Mouse (Mus musculus) forebrain, embryonic 13.5 days (tissue): Measurements from ENCODE around the gene Dnm3. TPM values are rescaled to one million over a fixed set of nuclear protein-coding genes. Genes with fewer than 3 reads are reported as not detected.

Experiments
- ATAC-seq: fragments of 200-750 bp; cut with Nextera tagmentation; 2 replicates; pipeline ENCODE4 v1.8.0; 2017
- H3K27ac ChIP-seq: fragments of 300-500 bp; sonication (generic); 2 replicates; pipeline ENCODE4 v1.5.1; 2015; ENCODE audit warnings: inconsistent platforms, mild to moderate bottlenecking, moderate library complexity
- H3K27me3 ChIP-seq: fragments of 300-500 bp; sonication (generic); 2 replicates; pipeline ENCODE4 v1.6.1; 2015; ENCODE audit warnings: mild to moderate bottlenecking, inconsistent platforms
- H3K36me3 ChIP-seq: fragments of 300-500 bp; sonication (generic); 2 replicates; pipeline ENCODE4 v1.6.1; 2015; ENCODE audit warnings: mild to moderate bottlenecking, inconsistent platforms; ENCODE audit not compliant: poor library complexity, severe bottlenecking
- H3K4me1 ChIP-seq: fragments of 300-500 bp; sonication (generic); 2 replicates; pipeline ENCODE4 v1.6.1; 2015; ENCODE audit warnings: inconsistent platforms
- H3K4me2 ChIP-seq: fragments of 300-500 bp; sonication (generic); 2 replicates; pipeline ENCODE4 v1.6.1; 2015; ENCODE audit warnings: inconsistent platforms, mild to moderate bottlenecking, moderate library complexity
- H3K4me3 ChIP-seq: fragments of 300-500 bp; sonication (generic); 2 replicates; pipeline ENCODE4 v1.5.1; 2015; ENCODE audit warnings: mild to moderate bottlenecking, inconsistent platforms
- H3K9ac ChIP-seq: fragments of 300-500 bp; sonication (generic); 2 replicates; pipeline ENCODE4 v1.6.1; 2015; ENCODE audit warnings: mild to moderate bottlenecking, inconsistent platforms
- H3K9me3 ChIP-seq: fragments of 300-500 bp; sonication (generic); replicated peaks from 2 replicates; pipeline ENCODE4 v1.6.1; 2016; ENCODE audit warnings: inconsistent platforms
- WGBS: fragments of 180-500 bp; shearing (Covaris S2); methylation state at CpG from one replicate; pipeline ENCODE4 v1.1.7; 2015; 5-methylcytosine and 5-hydroxymethylcytosine counted together
- polyA plus RNA-seq: library from polyadenylated mRNA; unstranded; fragments of >200 nt; fragmentation: Nextera tagmentation; extraction: Ambion mirVana; gene quantifications from 2 replicates; pipeline ENCODE4 v1.2.1, GENCODE M21; 2015

Gene Dnm3
- polyA plus RNA-seq, 1 experiment from 2014 or later = 15.1 TPM

DNA sequence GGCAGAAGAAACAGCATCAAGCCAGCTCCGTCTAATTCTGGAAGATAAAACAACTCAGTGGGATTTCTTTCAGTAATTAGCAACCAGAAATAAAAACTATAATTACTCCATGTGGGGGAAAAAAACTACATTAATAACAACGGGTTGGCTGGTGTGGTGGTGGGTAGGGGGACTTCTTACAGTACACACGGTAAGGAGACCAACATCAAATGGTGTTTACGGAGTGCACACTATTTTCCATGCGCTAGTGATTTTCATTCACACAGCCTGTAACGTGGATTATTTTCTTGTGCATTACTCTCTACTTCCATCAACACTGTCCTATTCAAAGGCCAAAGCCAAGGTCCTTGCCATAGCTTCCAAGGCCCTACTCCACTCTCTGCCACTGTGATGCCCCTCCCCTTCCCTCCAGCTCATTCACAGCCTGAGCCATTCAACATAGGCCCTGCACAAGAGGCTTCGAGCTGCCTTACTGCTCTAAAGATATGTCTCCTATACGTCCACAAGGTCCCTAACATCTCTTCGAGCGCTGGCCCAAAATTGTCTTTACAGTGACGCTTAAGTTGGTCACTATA is 203.1 kb downstream of the Dnm3 start:
- no peak overlapping the region for H3K4me3 ChIP-seq
- 84% methylated on average over 11 of the region's 11 CpGs for WGBS
- no peaks in the 10 kb centered on the region for H3K36me3 ChIP-seq
- no peak overlapping the region for H3K27ac ChIP-seq
- no peak overlapping the region for H3K4me2 ChIP-seq
- H3K4me1 ChIP-seq = no peaks in the 10 kb centered on the region
- H3K9me3 ChIP-seq = no peaks in the 10 kb centered on the region
- H3K27me3 ChIP-seq = no peaks in the 10 kb centered on the region
- H3K9ac ChIP-seq = no peak overlapping the region
- ATAC-seq = no peak

- H3K9me3 ChIP-seq = no peaks in the 10 kb centered on the region
- no peaks in the 10 kb centered on the region for H3K4me1 ChIP-seq
- no peak overlapping the region for H3K4me2 ChIP-seq
- H3K27me3 ChIP-seq = no peaks in the 10 kb centered on the region
- H3K4me3 ChIP-seq = no peak overlapping the region
- no peak overlapping the region for H3K9ac ChIP-seq
- H3K27ac ChIP-seq = no peak overlapping the region
- H3K36me3 ChIP-seq = no peaks in the 10 kb centered on the region
- ATAC-seq = no peak
- 84% methylated on average over 6 of the region's 6 CpGs for WGBS
These were observed 220.8 kb downstream of the Dnm3 start for GRCm38 (mm10) chr1:162256912-162257607.

- Histone ChIP-seq H3K4me2 (no peak overlapping the region), H3K4me1 (no peaks in the 10 kb centered on the region), H3K27ac (no peak overlapping the region), H3K27me3 (no peaks in the 10 kb centered on the region), H3K4me3 (no peak overlapping the region), H3K9ac (no peak overlapping the region), H3K36me3 (no peaks in the 10 kb centered on the region), H3K9me3 (no peaks in the 10 kb centered on the region)
- ATAC-seq = no peak
- WGBS = 26% methylated on average over 5 of the region's 5 CpGs
These were observed 222.9 kb downstream of the Dnm3 start for GRCm38 (mm10) chr1:162254944-162255343.

- Histone ChIP-seq H3K36me3 (no peaks in the 10 kb centered on the region), H3K27me3 (no peaks in the 10 kb centered on the region), H3K9ac (no peak overlapping the region), H3K9me3 (no peaks in the 10 kb centered on the region), H3K4me3 (no peak overlapping the region), H3K4me1 (no peaks in the 10 kb centered on the region), H3K4me2 (no peak overlapping the region), H3K27ac (no peak overlapping the region)
- whole genome bisulfite sequencing = 85% methylated on average over 8 of the region's 8 CpGs
- no peak for ATAC-seq
These were observed 223.7 kb downstream of the Dnm3 start for GRCm38 (mm10) chr1:162253971-162254641.

- no peak overlapping the region for H3K4me3 ChIP-seq
- no peak overlapping the region for H3K4me2 ChIP-seq
- 83% methylated on average over 2 of the region's 2 CpGs for WGBS
- H3K4me1 ChIP-seq = no peaks in the 10 kb centered on the region
- no peaks in the 10 kb centered on the region for H3K27me3 ChIP-seq
- no peak overlapping the region for H3K27ac ChIP-seq
- no peak overlapping the region for H3K9ac ChIP-seq
- H3K36me3 ChIP-seq = no peaks in the 10 kb centered on the region
- no peaks in the 10 kb centered on the region for H3K9me3 ChIP-seq
- no peak for ATAC-seq
These were observed 225.0 kb downstream of the Dnm3 start for GRCm38 (mm10) chr1:162252869-162253268.

DNA sequence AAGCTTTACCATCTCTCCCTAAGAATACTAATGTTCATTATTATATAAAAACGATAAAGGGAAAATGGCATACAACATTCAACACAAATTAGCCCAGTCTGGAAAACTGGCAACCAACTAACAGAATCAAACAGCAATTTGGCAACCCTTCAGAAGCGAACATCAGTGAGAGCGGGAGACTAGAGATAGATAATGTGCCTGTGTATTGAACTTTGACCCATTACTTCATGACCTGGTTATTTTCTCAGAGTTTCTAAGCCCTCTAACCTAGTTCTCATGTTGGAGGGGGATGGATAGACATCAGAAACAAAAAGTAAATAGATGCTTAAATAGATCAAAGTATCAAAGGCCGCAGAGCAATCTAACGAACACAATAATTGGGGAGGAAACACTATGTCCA is 230.6 kb downstream of the Dnm3 start:
- no peaks in the 10 kb centered on the region for H3K36me3 ChIP-seq
- ATAC-seq = no peak
- no peak overlapping the region for H3K4me2 ChIP-seq
- no peak overlapping the region for H3K9ac ChIP-seq
- whole genome bisulfite sequencing = 77% methylated on average over 5 of the region's 5 CpGs
- no peak overlapping the region for H3K4me3 ChIP-seq
- no peaks in the 10 kb centered on the region for H3K4me1 ChIP-seq
- H3K27ac ChIP-seq = no peak overlapping the region
- H3K9me3 ChIP-seq = no peaks in the 10 kb centered on the region
- H3K27me3 ChIP-seq = no peaks in the 10 kb centered on the region

DNA sequence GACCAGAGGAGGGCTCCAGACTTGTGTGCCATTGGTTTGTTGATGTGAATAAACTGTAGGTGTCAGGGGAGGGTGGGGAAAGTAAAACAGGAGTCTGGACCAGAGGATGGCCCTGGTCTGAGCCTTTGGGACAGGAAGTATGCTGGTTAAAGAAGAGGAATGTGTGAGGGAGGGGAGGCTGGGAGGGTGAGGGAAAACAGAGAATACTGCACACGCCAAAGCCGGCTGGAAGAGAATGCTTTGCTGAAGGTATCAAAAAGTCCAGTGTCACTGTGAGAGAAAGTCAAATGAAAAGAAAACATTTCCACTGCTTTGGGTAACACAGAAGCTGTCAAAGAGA is 234.2 kb downstream of the Dnm3 start:
- Histone ChIP-seq H3K36me3 (no peaks in the 10 kb centered on the region), H3K27me3 (no peaks in the 10 kb centered on the region), H3K9ac (no peak overlapping the region), H3K4me2 (no peak overlapping the region), H3K4me1 (no peaks in the 10 kb centered on the region), H3K27ac (no peak overlapping the region), H3K9me3 (no peaks in the 10 kb centered on the region), H3K4me3 (no peak overlapping the region)
- no peak for ATAC-seq
- 78% methylated on average over 2 of the region's 2 CpGs for WGBS

GRCm38 (mm10) chr1:162242980-162243650 is 234.7 kb downstream of the Dnm3 start:
- Histone ChIP-seq H3K9me3 (no peaks in the 10 kb centered on the region), H3K4me1 (no peaks in the 10 kb centered on the region), H3K27me3 (no peaks in the 10 kb centered on the region), H3K27ac (no peak overlapping the region), H3K4me3 (no peak overlapping the region), H3K4me2 (no peak overlapping the region), H3K9ac (no peak overlapping the region), H3K36me3 (no peaks in the 10 kb centered on the region)
- WGBS = 69% methylated on average over 7 of the region's 7 CpGs
- ATAC-seq = no peak

GRCm38 (mm10) chr1:162240720-162241119 is 237.1 kb downstream of the Dnm3 start:
- Histone ChIP-seq H3K27me3 (no peaks in the 10 kb centered on the region), H3K9me3 (no peaks in the 10 kb centered on the region), H3K27ac (no peak overlapping the region), H3K9ac (no peak overlapping the region), H3K4me3 (no peak overlapping the region), H3K4me1 (no peaks in the 10 kb centered on the region), H3K4me2 (no peak overlapping the region), H3K36me3 (no peaks in the 10 kb centered on the region)
- ATAC-seq = no peak
- WGBS = 95% methylated on average over 4 of the region's 4 CpGs

DNA sequence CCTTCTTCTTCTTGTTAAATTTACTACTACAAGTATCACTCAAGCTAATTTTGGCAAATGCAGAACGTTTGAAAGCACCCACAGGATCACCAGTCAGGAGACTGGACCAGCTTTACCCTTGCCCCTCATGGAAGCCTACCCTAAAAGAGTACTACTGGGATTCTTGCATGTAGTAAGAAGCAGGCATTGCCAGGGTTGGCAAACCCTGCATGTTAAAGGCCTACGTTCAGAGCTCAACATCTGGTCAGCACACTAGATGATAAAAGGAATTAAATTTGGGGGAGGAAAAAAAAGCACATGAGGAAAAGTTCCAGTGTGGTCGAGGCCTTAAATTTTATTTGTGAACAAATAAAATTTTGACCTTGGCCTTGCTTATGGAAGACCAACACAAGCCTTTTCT is 239.2 kb downstream of the Dnm3 start:
- Histone ChIP-seq H3K4me2 (no peak overlapping the region), H3K27ac (no peak overlapping the region), H3K4me1 (no peaks in the 10 kb centered on the region), H3K9ac (no peak overlapping the region), H3K9me3 (no peaks in the 10 kb centered on the region), H3K27me3 (no peaks in the 10 kb centered on the region), H3K36me3 (no peaks in the 10 kb centered on the region), H3K4me3 (no peak overlapping the region)
- 80% methylated on average over 3 of the region's 3 CpGs for WGBS
- ATAC-seq = no peak

DNA sequence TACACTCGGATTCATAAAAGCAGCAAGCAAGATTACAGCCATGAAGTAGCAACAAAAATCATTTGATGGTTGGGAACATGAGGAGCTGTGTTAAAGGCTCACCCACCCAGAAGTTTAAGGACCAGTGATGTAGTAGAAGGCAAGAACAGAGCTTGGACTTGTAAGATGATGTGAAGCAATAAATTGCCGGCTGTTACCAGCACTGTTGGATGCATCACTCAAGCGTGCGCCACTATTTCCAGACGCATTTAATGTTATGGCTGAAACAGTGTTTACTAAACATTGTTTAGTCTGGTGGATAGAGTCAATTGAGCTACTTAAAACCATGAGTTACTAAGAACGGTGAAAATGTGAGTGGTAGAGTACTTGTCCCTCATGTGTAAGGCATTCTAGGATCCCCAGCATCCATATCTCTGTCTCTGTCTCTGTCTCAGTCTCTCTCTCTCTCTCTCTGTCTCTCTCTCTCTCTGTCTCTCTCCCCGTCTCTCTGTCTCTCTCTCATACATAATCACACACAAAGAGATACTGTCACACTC is 241.1 kb downstream of the Dnm3 start:
- no peak overlapping the region for H3K4me3 ChIP-seq
- H3K4me2 ChIP-seq = no peak overlapping the region
- 91% methylated on average over 7 of the region's 7 CpGs for WGBS
- H3K36me3 ChIP-seq = no peaks in the 10 kb centered on the region
- no peaks in the 10 kb centered on the region for H3K4me1 ChIP-seq
- H3K27me3 ChIP-seq = no peaks in the 10 kb centered on the region
- no peaks in the 10 kb centered on the region for H3K9me3 ChIP-seq
- no peak overlapping the region for H3K27ac ChIP-seq
- no peak overlapping the region for H3K9ac ChIP-seq
- no peak for ATAC-seq

- Histone ChIP-seq H3K27me3 (no peaks in the 10 kb centered on the region), H3K9me3 (no peaks in the 10 kb centered on the region), H3K36me3 (no peaks in the 10 kb centered on the region), H3K4me2 (no peak overlapping the region), H3K27ac (no peak overlapping the region), H3K4me1 (no peaks in the 10 kb centered on the region), H3K9ac (no peak overlapping the region), H3K4me3 (no peak overlapping the region)
- 81% methylated on average over 7 of the region's 7 CpGs for WGBS
- ATAC-seq = no peak
These were observed 252.2 kb downstream of the Dnm3 start for GRCm38 (mm10) chr1:162225621-162226147.
